Mouse (Mus musculus) testis, adult 2 months (tissue): ENCODE data around the gene Upk1a.
A peak's percentile ranks its signal among the peaks of the same experiment; 100 is the strongest.

Source experiments
- CTCF ChIP-seq: fragments of 200-500 bp; IDR thresholded peaks from 2 replicates; pipeline ENCODE4 v1.5.1; 2012; ENCODE audit warnings: low read depth, mild to moderate bottlenecking, inconsistent platforms, low read length, moderate library complexity; ENCODE audit not compliant: control insufficient read depth, insufficient read depth, insufficient replicate concordance
- POLR2A ChIP-seq: fragments of 200-500 bp; IDR thresholded peaks from 2 replicates; pipeline ENCODE4 v1.6.1; 2012; ENCODE audit warnings: low read depth, mild to moderate bottlenecking, inconsistent platforms, low read length, moderate library complexity; ENCODE audit not compliant: control insufficient read depth

DNA sequence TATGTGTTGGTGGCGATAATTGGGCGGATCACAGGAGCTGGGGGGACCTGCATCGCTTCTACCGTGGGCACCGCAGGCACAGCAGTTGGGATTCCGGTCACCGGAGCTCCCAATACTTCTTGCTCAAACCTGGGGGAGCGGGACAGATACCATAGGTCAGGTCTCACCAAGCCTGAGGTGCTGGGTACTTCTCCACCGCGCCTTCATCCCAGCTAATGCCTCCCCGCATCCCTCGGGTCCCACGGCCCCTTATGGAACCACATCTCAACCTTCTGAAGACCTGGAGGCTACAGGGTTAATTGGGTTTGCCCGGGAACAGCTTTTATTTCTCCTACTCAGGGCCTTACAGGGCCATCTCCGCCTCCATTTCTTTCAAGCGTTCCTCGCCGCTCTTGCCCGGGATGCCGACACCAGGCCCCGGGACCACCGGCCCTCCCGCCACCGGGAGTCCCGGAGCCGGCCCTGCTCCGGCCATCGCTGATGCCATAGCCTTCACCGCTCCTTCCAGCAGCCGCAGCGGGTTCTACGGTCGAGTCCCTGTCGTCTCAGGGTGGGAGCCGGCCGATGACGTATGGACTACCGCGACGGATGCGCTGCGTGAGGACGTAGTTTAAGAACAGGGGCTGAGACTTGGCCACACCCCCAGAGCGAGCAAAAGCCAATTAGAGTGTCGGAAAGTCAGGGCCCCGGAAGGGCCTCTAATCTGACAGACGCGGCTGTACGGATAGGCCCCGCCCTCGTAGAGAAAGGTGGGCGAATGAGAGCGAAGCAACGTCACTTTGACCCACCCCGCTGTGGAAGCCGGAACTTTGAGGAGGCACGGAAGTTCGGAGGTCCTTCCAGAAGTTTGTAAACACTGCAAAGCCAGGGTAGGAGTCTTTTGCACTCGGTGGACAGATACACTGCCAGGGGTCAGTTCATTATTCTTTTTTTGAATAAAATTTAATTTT lies 37.2 kb upstream of the Upk1a start, which contains the start of gene Rbm42:
- peak; percentile 77 for TF ChIP-seq POLR2A
- TF ChIP-seq CTCF = no peak
